Mouse (Mus musculus) liver, embryonic 14.5 days (tissue): ENCODE data around the gene Lpar5. TPM values are rescaled to one million over a fixed set of nuclear protein-coding genes. Genes with fewer than 3 reads are reported as not detected.

Source experiments
- ATAC-seq: fragments of 200-750 bp; cut with Nextera tagmentation; 2 replicates; pipeline ENCODE4 v1.8.0; 2017; ENCODE audit warnings: moderate number of reproducible peaks, mild to moderate bottlenecking, moderate library complexity; ENCODE audit not compliant: insufficient read depth
- DNase-seq, 3 experiments: peaks; one replicate each; pipeline ENCODE4 v3.0.0-alpha.2; 2012 to 2013; ENCODE audit warnings: low read depth in 3 of 3, low spot score in 3 of 3
- H3K27ac ChIP-seq: fragments of 300-500 bp; sonication (generic); 2 replicates; pipeline ENCODE4 v1.5.1; 2014; ENCODE audit warnings: moderate library complexity, mild to moderate bottlenecking, control low read depth, inconsistent platforms
- H3K27me3 ChIP-seq: fragments of 300-500 bp; sonication (generic); 2 replicates; pipeline ENCODE4 v1.6.1; 2014; ENCODE audit warnings: mild to moderate bottlenecking, low read length, moderate library complexity; ENCODE audit not compliant: control insufficient read depth, insufficient read depth
- H3K36me3 ChIP-seq: fragments of 300-500 bp; sonication (generic); replicated peaks from 2 replicates; pipeline ENCODE4 v1.6.1; 2014; ENCODE audit warnings: low read depth; ENCODE audit not compliant: control insufficient read depth, insufficient read depth
- H3K4me1 ChIP-seq, 2 experiments: fragments of 200-500 bp in 1 of 2; fragments of 300-500 bp in 1 of 2; sonication (generic) in 1 of 2; replicated peaks; 2 replicates each; pipeline ENCODE4 v1.6.1; 2012 to 2014; ENCODE audit warnings: antibody characterized with exemption in 1 of 2, inconsistent platforms in 1 of 2, low read length in 1 of 2; ENCODE audit not compliant: control insufficient read depth in 2 of 2, insufficient read depth in 2 of 2
- H3K4me2 ChIP-seq: fragments of 300-500 bp; sonication (generic); 2 replicates; pipeline ENCODE4 v1.6.1; 2014; ENCODE audit warnings: low read depth, mild to moderate bottlenecking, control low read depth, moderate library complexity
- H3K4me3 ChIP-seq, 2 experiments: fragments of 200-500 bp in 1 of 2; fragments of 300-500 bp in 1 of 2; sonication (generic) in 1 of 2; 2 replicates each; pipeline ENCODE4 v1.5.1; 2012 to 2014; ENCODE audit warnings: low read depth in 2 of 2, low read length in 2 of 2, mild to moderate bottlenecking in 2 of 2, control low read depth in 1 of 2, inconsistent platforms in 1 of 2, moderate library complexity in 1 of 2; ENCODE audit not compliant: insufficient read depth in 1 of 2
- H3K9ac ChIP-seq: fragments of 300-500 bp; sonication (generic); replicated peaks from 2 replicates; pipeline ENCODE4 v1.6.1; 2014; ENCODE audit warnings: mild to moderate bottlenecking, control low read depth, moderate library complexity
- H3K9me3 ChIP-seq: fragments of 300-500 bp; sonication (generic); 2 replicates; pipeline ENCODE4 v1.6.1; 2016; ENCODE audit warnings: low read length, mixed read lengths; ENCODE audit not compliant: control insufficient read depth
- CTCF ChIP-seq: IDR thresholded peaks from 2 replicates; pipeline ENCODE4 v1.5.1; 2016; ENCODE audit warnings: antibody characterized with exemption, low read depth, control low read depth
- EP300 ChIP-seq: IDR thresholded peaks from 2 replicates; pipeline ENCODE4 v1.6.1; 2016; ENCODE audit warnings: antibody characterized with exemption, low read depth
- WGBS: fragments of 180-500 bp; shearing (Covaris S2); extraction: QIAGEN DNeasy Blood & Tissue Kit; methylation state at CpG from one replicate; pipeline ENCODE4 v1.1.7; 2014; ENCODE audit not compliant: insufficient replicate concordance; 5-methylcytosine and 5-hydroxymethylcytosine counted together
- polyA plus RNA-seq, 2 experiments: library from polyadenylated mRNA; depleted of rRNA in 1 of 2; stranded (reverse) in 1 of 2; unstranded in 1 of 2; fragments of >200 nt; fragmentation: Nextera tagmentation in 1 of 2; extraction: Ambion mirVana in 1 of 2; gene quantifications; 2 replicates each; pipeline versions ENCODE4 v1.2.1 to v1.2.3; 2012 to 2014

The Lpar5 gene
- polyA plus RNA-seq, 2 experiments: 1.0 to 1.6 TPM

DNA sequence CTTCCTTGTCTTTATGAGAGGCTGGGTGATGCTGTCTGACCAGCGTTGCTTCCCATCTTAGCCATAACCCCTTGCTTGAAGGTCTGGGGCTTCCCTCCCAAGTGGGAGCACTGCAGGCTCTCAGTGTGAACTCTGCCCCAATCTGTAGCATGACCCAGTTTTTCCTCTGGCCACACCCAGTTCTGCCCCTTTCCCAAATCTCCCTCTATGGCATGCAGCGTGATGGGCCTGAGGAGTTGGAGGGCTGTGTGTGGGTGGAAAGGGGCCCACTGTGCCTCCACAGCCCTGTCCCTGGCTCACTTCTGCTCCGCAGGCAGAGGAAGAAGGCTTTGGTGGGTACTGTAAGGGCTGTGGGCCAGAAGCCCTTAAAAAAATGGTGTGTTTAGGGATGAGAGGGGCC lies 30.8 kb downstream of the Lpar5 start:
- DNase-seq: no peak
- H3K27me3 ChIP-seq: no peaks in the 10 kb centered on the region
- H3K4me3 ChIP-seq: peak overlapping the region in 1 of 2 experiments; percentile 88; a peak in 3 of 4 replicates
- ATAC-seq: no peak
- H3K4me2 ChIP-seq: peak overlapping the region; percentile 89
- TF ChIP-seq CTCF (no peak), EP300 (no peak)
- peaks cover 33 to 34% of the 10 kb centered on the region in 2 experiments for H3K4me1 ChIP-seq
- H3K9ac ChIP-seq: peak overlapping the region; percentile 11
- H3K27ac ChIP-seq: no peak overlapping the region
- 61% methylated on average over 3 of the region's 3 CpGs for WGBS
- H3K9me3 ChIP-seq: no peaks in the 10 kb centered on the region
- H3K36me3 ChIP-seq: peaks cover 48% of the 10 kb centered on the region

- no peaks in the 10 kb centered on the region for H3K9me3 ChIP-seq
- peak overlapping the region; percentile 89; the same call in 1 of the 2 replicates for H3K4me2 ChIP-seq
- no peak for DNase-seq
- H3K9ac ChIP-seq: no peak overlapping the region
- H3K27me3 ChIP-seq: no peaks in the 10 kb centered on the region
- H3K4me1 ChIP-seq: peaks cover 39 to 41% of the 10 kb centered on the region in 2 experiments
- WGBS: 76% methylated on average over 5 of the region's 5 CpGs
- no peak overlapping the region for H3K4me3 ChIP-seq
- ATAC-seq: no peak
- peaks cover 48% of the 10 kb centered on the region for H3K36me3 ChIP-seq
- TF ChIP-seq EP300 (no peak), CTCF (no peak)
- no peak overlapping the region for H3K27ac ChIP-seq
These were observed 31.8 kb downstream of the Lpar5 start for GRCm38 (mm10) chr6:125099421-125099971.

DNA sequence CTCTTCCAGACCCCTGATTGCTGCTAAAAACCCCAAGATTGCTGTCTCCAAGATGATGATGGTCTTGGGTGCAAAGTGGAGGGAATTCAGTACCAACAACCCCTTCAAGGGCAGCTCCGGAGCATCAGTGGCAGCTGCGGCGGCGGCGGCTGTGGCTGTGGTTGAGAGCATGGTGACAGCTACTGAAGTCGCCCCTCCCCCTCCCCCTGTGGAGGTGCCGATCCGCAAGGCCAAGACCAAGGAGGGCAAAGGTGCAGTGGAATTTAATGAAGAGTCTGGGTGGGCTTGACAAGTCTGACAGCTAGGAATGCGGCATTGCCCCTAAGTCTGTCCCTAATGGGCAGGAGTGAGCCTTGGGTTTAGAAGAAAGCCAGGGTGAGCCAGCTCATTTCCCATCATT lies 33.7 kb downstream of the Lpar5 start:
- WGBS: 85% methylated on average over 9 of the region's 9 CpGs
- Histone ChIP-seq H3K36me3 (peaks cover 66% of the 10 kb centered on the region), H3K9me3 (no peaks in the 10 kb centered on the region), H3K4me1 (peaks cover 35 to 37% of the 10 kb centered on the region in 2 experiments), H3K4me2 (no peak overlapping the region), H3K27ac (no peak overlapping the region), H3K9ac (no peak overlapping the region), H3K27me3 (no peaks in the 10 kb centered on the region), H3K4me3 (no peak overlapping the region)
- ATAC-seq: no peak
- DNase-seq: no peak
- TF ChIP-seq CTCF (no peak), EP300 (no peak)

DNA sequence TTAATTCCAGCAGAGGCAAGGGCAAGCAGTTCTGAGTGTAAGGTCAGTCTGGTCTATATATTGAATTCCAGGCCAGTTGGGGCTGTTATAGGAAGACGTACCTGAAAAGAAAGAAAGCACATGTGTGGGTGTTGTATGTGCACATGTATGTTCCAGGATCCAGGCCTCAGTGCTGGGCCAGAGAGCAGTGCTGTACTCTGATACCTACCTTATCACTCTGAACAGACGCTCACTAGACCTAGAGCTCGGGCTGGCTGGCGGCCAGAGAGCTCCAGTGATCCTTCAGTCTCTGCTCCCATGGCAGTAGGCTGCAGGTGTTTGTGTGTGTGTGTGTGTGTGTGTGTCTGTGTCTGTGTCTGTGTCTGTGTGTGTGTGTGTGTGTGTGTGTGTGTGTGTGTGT lies 36.5 kb downstream of the Lpar5 start:
- peak; percentile 92 for TF ChIP-seq EP300
- no peak for TF ChIP-seq CTCF
- Histone ChIP-seq H3K9me3 (no peaks in the 10 kb centered on the region), H3K4me2 (peak overlapping the region; percentile 62), H3K4me1 (peaks cover 18% of the 10 kb centered on the region in 2 experiments), H3K4me3 (no peak overlapping the region), H3K36me3 (peaks cover 86% of the 10 kb centered on the region), H3K27me3 (no peaks in the 10 kb centered on the region), H3K27ac (peak overlapping the region; percentile 94), H3K9ac (peak overlapping the region; percentile 56)
- ATAC-seq: peak; percentile 100
- WGBS: 7% methylated on average over 4 of the region's 4 CpGs
- peak; percentile 84 to 90 (median 85) for DNase-seq

- Histone ChIP-seq H3K4me2 (no peak overlapping the region), H3K4me3 (no peak overlapping the region), H3K9me3 (no peaks in the 10 kb centered on the region), H3K9ac (no peak overlapping the region), H3K36me3 (peaks cover 87% of the 10 kb centered on the region), H3K27ac (no peak overlapping the region), H3K27me3 (no peaks in the 10 kb centered on the region), H3K4me1 (peaks cover 15 to 16% of the 10 kb centered on the region in 2 experiments)
- no peak for ATAC-seq
- no peak for DNase-seq
- TF ChIP-seq CTCF: peak; percentile 41
- TF ChIP-seq EP300: no peak
- WGBS: 89% methylated on average over 2 of the region's 2 CpGs
These were observed 40.0 kb downstream of the Lpar5 start for GRCm38 (mm10) chr6:125107705-125108104.
